Mouse (Mus musculus): ENCODE results near the gene Baz1b.

Gene Baz1b

GRCm38 (mm10) chr5:135233166-135233920 lies 46.3 kb downstream of the Baz1b start:
- in situ Hi-C loops (cut with MboI, MseI), result no loop called here

- in situ Hi-C loops (cut with MboI, MseI), result loop anchor here (5.0 kb wide), 1 partner anchor 46 kb away; no protein-coding TSS in a partner anchor
These were observed 49.5 kb downstream of the Baz1b start for GRCm38 (mm10) chr5:135236571-135236970.

- in situ Hi-C loops (cut with MboI, MseI), result loop anchor here (5.0 kb wide), 1 partner anchor 43 kb away; no protein-coding TSS in a partner anchor
These were observed 51.8 kb downstream of the Baz1b start for GRCm38 (mm10) chr5:135238832-135239231.

GRCm38 (mm10) chr5:135241474-135241873 lies 54.4 kb downstream of the Baz1b start:
- in situ Hi-C loops (cut with MboI, MseI), result no loop called here

GRCm38 (mm10) chr5:135242136-135242535 lies 55.1 kb downstream of the Baz1b start:
- in situ Hi-C loops (cut with MboI, MseI), result no loop called here

- in situ Hi-C loops (cut with MboI, MseI), result no loop called here
These were observed 55.5 kb downstream of the Baz1b start for GRCm38 (mm10) chr5:135242608-135243007.

- in situ Hi-C loops (cut with MboI, MseI), result no loop called here
These were observed 56.1 kb downstream of the Baz1b start for GRCm38 (mm10) chr5:135243166-135243565.

- in situ Hi-C loops (cut with MboI, MseI), result no loop called here
These were observed 59.5 kb downstream of the Baz1b start for GRCm38 (mm10) chr5:135246531-135246930.

- in situ Hi-C loops (cut with MboI, MseI), result no loop called here
These were observed 60.3 kb downstream of the Baz1b start for GRCm38 (mm10) chr5:135247337-135247736.

- in situ Hi-C loops (cut with MboI, MseI), result no loop called here
These were observed 62.1 kb downstream of the Baz1b start for GRCm38 (mm10) chr5:135248956-135249676.

GRCm38 (mm10) chr5:135250186-135251078 lies 63.4 kb downstream of the Baz1b start:
- in situ Hi-C loops (cut with MboI, MseI), result no loop called here

- in situ Hi-C loops (cut with MboI, MseI), result no loop called here
These were observed 64.0 kb downstream of the Baz1b start, which contains the start of gene Fzd9 for GRCm38 (mm10) chr5:135251079-135251454. Gene Fzd9, minus strand, starts transcription at chr5:135251230.

- in situ Hi-C loops (cut with MboI, MseI), result no loop called here
These were observed 66.8 kb downstream of the Baz1b start for GRCm38 (mm10) chr5:135253741-135254401.

GRCm38 (mm10) chr5:135256166-135256565 lies 69.1 kb downstream of the Baz1b start:
- in situ Hi-C loops (cut with MboI, MseI), result no loop called here

- in situ Hi-C loops (cut with MboI, MseI), result no loop called here
These were observed 70.5 kb downstream of the Baz1b start for GRCm38 (mm10) chr5:135257559-135257958.

- in situ Hi-C loops (cut with MboI, MseI), result no loop called here
These were observed 71.5 kb downstream of the Baz1b start for GRCm38 (mm10) chr5:135258280-135259150.

- in situ Hi-C loops (cut with MboI, MseI), result no loop called here
These were observed 76.9 kb downstream of the Baz1b start for GRCm38 (mm10) chr5:135263866-135264503.

GRCm38 (mm10) chr5:135264548-135264947 lies 77.5 kb downstream of the Baz1b start:
- in situ Hi-C loops (cut with MboI, MseI), result no loop called here

- in situ Hi-C loops (cut with MboI, MseI), result no loop called here
These were observed 82.4 kb downstream of the Baz1b start for GRCm38 (mm10) chr5:135269451-135269850.

- in situ Hi-C loops (cut with MboI, MseI), result loop anchor here (10.0 kb wide), 1 partner anchor 866 kb away; no protein-coding TSS in a partner anchor
These were observed 83.3 kb downstream of the Baz1b start for GRCm38 (mm10) chr5:135270361-135270760.
